Mouse (Mus musculus) frontal cortex, adult (tissue): ENCODE results near the gene Tmem212.

Source experiments
- ATAC-seq: cut with Nextera tagmentation; 2 replicates; pipeline ENCODE4 v1.9.2; 2017; ENCODE audit warnings: mild to moderate bottlenecking, moderate library complexity, mixed read lengths; ENCODE audit not compliant: low TSS enrichment

Tmem212 gene

DNA sequence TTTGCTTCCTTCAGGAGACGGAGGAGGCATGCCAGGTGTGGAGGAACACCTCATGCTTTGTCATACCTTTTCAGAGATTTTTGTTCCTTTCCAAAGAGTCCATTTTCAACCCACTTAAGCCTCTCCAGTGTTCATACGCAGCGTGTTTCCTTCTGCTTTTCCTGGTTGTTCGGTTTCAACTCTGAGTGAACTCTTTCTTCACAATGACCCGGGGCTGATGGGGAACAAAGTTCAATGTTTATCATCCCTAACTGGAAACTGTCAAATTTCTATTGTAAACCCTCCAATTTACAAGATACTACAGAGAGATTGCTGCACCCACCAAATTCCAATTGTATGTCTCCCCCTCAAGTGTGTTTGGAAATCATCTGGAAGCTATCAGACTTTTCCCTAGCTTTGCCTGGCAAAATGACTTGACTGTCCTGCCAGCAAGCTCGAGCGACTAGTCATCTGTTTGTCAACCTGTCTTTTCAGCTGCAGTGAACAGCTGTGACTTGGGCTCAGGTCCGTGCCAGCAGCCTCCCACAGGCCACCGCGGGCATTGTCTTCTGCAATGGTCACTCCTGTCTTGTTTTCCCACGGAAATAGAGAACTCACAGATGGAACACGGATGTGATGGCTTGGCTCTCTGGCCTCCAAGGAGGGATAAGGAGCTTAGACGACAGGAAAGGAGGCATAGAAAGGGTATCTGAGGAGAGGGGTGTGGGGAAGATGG, 3.0 kb upstream of the Tmem212 start:
- no peak for ATAC-seq

DNA sequence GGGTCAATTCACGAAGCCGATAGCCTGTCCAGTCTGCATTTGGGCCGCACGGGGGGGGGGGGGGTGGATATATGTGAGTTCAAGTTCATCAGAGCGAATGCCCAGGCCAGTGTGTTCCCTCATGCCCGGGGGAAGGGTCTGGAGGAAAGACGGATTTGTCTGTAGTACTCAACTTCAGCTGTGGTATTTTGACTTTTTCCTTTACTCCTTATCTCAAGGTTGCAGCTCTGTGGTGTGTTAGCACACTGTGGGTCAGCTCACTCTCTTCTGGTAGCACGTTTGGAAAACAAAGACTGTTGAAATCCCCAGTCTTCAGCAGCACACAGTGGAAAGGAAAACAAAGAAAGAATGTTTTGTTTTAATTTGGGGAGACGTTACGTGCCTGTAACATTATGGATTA, 2.0 kb upstream of the Tmem212 start:
- no peak for ATAC-seq

DNA sequence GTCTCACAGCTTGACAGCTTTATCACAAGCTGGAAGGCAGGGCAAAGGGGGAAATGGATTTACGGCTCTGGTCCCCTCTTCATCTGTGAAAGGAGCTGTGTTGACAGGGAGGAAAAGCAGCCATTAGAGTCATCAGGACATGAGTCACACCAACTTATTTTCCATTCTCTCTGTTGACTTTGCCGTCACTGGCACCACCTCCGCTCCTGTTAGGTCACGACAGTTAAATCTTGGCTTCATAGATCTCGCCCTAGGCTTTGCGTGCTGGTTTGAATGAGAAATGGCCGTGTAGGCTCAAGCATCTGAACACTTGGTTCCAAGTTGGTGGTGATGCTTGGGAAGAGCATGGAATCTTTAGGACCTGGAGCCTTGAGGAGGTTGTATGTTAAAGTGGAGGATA, 9.6 kb downstream of the Tmem212 start:
- no peak for ATAC-seq

DNA sequence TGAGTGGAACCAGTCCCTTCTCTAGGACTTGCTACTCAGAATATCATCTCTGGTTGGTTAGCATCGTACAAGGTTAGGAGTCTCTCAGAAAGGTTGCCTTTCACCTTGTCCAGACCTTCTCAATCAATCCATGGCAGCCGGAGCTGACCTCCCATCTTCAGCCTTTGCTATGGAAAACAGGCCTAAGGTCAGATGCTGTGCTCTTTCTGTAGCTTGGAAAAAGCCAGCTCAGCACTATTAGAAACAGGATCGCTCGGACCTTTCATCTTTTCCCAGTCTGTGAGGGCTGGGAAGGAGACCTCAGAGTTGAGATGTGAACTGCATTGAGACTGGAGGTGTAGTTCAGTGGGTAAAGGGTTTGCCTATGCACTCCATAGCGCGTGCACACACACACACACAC, 10.6 kb downstream of the Tmem212 start:
- ATAC-seq = no peak

- ATAC-seq = peak; percentile 92
Measured at GRCm38 (mm10) chr3:27881897-27882835, 14.0 kb downstream of the Tmem212 start.

DNA sequence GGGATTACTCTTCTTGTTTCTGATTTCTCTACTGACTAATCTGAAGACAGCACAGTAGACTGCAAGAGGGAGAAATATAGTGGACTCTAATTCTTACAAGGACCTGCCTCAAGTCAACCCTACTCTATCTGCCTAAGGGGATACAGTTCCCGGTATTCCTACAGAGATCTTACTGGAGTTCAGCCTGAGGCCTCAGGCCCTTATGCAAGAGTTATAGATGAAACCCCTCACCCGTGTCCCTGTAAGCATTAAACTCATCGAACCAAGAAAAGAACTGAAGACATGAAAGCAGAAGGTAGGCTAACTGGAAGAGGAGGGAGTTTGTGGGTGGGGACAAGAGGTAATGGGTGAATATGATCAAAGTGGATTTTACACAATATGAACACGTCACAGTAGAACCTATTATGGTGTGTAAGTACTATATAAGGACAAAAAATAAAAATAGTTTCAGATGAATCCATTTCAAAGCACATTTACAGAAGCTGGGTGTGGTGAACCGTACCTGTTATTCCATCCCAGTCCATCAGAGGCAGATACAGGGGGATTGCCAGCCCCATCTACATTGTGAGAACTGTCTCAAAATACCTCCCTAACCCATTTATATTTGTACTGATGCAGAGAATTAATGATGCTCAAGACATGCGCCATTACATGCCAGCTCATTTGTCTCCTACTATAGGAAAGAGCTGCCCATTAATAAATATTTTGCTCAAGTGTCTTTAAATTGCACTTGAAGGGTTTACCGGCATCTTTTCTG, 17.1 kb downstream of the Tmem212 start:
- ATAC-seq = no peak

- peak; percentile 93 for ATAC-seq
Measured at GRCm38 (mm10) chr3:27873268-27874073, 22.7 kb downstream of the Tmem212 start.

DNA sequence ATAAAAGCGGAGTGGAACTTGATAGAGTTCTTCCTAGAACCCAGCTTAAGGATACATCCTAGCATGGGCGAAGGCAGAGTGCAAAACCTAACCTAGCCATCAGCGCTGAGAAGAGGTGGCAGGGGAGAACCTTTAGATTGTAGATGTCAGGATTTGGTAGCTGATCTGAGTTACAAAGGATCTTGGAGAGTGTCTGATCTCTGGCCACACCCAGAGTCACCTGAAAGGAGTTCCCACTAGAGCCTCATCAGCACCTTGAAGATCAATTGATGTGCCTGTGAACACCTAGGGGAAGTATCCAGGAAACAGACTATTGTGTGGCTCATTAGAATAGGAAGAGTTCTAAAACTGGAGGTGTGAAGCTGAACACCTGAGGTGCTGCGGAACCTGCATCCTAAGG, 23.7 kb downstream of the Tmem212 start:
- ATAC-seq = no peak

- no peak for ATAC-seq
Measured at GRCm38 (mm10) chr3:27871891-27872290, 24.3 kb downstream of the Tmem212 start.

DNA sequence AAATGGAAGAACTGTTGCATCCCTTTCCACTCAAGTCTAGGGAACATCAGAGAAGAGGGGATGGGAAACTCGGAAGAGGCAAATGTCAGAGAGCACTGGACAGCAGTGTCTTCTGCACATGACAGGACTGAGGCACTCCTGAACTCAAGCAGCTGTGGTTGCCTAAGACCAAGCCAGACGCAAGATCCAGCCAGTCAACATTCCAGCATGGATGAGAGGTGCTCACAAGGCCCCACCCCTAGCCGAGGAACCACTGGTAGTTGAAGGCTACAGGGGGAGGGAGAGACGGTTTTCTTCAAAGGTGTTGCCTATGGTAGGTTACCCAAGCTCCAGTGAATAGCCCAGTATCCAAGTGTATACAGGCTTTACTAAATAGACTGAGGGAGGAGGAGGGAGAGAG, 24.8 kb downstream of the Tmem212 start:
- ATAC-seq = no peak

DNA sequence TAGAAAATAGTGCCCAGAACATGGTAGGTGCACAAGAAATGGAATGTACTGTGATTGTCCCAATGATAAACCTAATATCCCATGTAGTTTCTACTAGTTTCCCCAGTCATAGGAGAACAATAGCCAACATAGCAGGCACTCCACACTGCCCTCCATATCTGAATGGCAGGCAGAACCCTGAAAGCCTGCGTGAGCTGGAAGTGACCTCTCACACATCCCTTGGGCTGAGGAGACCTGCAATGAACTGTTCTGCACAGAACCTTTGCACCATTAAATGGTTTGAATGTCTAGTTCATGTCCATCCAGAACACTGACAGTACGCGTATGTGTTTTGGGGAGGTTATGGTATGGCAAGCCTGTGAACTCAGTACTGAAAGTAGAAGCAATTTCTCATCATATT, 27.5 kb downstream of the Tmem212 start:
- no peak for ATAC-seq

GRCm38 (mm10) chr3:27867731-27868130, 28.4 kb downstream of the Tmem212 start:
- ATAC-seq = no peak

DNA sequence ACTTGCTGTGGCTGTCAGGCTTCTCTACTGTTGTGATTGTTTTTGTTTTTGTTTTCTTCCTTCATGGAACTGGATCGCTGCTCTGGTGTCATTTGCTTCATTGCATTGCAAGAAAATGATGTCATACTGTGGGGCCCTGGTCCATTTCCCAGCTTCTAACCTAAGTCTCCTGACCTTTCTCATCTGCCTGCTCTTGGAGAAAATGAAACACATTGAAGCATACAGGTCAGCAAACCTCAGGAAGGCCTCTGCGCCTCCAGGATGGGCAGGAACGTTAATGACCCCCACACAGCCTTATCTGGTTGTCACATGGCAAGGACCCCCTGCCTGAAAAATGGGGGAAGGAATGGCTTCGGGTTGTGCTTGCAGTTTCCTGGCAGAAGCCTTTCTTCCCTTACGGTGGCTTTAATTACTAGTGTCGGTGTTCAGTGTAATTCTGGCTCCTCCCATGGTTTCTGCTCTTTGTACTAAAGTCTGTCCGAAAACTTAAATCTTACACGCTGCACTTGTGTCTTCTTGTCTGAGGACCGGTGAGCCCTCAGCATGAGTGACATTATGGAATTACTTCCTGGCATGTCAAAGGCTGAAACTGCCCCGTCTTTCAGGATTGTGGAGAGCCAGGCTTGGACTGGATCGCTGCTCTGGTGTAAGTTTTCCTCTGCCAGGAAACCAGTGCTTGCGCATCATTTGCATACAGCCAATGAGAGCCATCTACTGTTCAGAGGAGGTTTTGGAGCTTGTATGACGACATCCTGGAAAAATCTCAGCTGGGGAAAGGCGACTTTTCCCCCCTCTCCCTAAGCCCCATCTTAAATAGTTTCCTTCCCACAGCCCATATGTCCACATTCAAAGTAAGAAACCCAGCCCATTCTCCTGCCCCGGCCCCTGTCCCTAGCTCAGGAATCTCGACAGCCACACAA, 33.1 kb downstream of the Tmem212 start:
- ATAC-seq = peak; percentile 100

- no peak for ATAC-seq
Measured at GRCm38 (mm10) chr3:27861601-27862000, 34.6 kb downstream of the Tmem212 start.

DNA sequence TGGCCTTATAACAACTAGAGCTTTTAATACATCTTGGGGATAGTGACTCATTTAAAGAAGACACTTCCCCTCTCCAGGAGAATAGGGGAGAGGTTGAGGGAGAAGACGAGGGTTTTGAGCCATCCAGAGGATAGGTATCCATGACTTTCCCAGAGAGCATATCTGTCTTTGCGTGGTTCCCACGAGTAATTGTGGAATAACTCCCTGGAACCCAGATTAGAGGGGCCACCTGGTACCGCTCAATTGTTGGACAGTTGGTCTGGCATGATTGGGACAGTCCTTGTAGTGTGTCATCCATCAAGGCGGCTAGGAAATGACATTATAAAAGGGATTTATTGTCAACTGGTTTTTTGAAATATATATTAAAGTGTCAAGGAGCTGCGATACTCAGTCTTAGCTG, 35.1 kb downstream of the Tmem212 start:
- no peak for ATAC-seq

- no peak for ATAC-seq
Measured at GRCm38 (mm10) chr3:27859161-27859561, 37.0 kb downstream of the Tmem212 start.

DNA sequence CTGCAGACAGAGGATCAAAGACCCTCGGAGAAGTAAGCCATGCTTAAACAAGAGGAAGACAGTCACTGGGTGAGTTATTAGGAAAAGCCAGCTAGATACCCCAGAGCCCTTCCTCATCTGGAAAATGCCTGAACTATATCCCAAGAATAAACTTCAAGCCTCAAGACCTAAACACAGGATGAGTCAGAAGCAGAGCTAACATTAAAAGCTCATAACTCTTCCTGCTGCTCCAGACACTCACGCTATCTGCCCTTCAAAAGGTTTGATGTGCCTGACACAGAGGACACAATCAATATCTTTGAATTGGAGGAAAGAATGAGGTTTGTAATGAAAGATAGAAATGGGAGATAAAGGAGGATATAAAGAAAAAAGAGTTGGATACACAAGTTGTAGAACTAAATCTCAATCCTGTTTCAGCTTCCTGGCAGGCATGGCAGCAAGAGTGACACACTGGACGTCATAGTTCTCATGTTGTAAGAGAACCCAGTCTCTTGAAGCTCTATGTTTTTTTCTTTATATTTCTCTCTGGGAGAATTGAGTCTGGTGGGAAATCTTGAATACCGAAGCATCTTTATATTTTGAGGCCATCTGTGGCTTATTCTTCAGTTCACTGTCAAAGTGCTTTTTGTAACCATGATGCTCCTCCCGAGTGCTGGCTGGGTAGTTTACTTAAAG, 37.6 kb downstream of the Tmem212 start:
- no peak for ATAC-seq

- no peak for ATAC-seq
Measured at GRCm38 (mm10) chr3:27856288-27856687, 39.9 kb downstream of the Tmem212 start.

GRCm38 (mm10) chr3:27854431-27855180, 41.6 kb downstream of the Tmem212 start:
- ATAC-seq = no peak
